Mouse (Mus musculus): ENCODE measurements around the gene AW822073. TPM values are rescaled to one million over a fixed set of nuclear protein-coding genes. Genes with fewer than 3 reads are reported as not detected.

The AW822073 gene
- polyA plus RNA-seq, 1 experiment from 2014 or later: not detected

Other genes starting within 250 kb of the AW822073 start
- gene Duxf3, start 7.7 kb upstream of the AW822073 start, polyA plus RNA-seq (2015; fragmentation: Nextera tagmentation; extraction: Ambion mirVana): not detected in 2 replicates
- gene Gm4981, start 11.8 kb upstream of the AW822073 start, polyA plus RNA-seq (2015; fragmentation: Nextera tagmentation; extraction: Ambion mirVana): not detected in 2 replicates
- 88.0 and 88.8 TPM in 2 replicates for gene Gcc2, start 30.6 kb upstream of the AW822073 start, polyA plus RNA-seq (2015; fragmentation: Nextera tagmentation; extraction: Ambion mirVana)
- 114 and 126 TPM in 2 replicates for gene Lims1, start 98.5 kb upstream of the AW822073 start, polyA plus RNA-seq (2015; fragmentation: Nextera tagmentation; extraction: Ambion mirVana)
- gene Ranbp2, start 222.0 kb upstream of the AW822073 start, polyA plus RNA-seq (2015; fragmentation: Nextera tagmentation; extraction: Ambion mirVana): 24.3 and 27.4 TPM in 2 replicates